Mouse (Mus musculus): ENCODE measurements around the gene Adcyap1.

DNA sequence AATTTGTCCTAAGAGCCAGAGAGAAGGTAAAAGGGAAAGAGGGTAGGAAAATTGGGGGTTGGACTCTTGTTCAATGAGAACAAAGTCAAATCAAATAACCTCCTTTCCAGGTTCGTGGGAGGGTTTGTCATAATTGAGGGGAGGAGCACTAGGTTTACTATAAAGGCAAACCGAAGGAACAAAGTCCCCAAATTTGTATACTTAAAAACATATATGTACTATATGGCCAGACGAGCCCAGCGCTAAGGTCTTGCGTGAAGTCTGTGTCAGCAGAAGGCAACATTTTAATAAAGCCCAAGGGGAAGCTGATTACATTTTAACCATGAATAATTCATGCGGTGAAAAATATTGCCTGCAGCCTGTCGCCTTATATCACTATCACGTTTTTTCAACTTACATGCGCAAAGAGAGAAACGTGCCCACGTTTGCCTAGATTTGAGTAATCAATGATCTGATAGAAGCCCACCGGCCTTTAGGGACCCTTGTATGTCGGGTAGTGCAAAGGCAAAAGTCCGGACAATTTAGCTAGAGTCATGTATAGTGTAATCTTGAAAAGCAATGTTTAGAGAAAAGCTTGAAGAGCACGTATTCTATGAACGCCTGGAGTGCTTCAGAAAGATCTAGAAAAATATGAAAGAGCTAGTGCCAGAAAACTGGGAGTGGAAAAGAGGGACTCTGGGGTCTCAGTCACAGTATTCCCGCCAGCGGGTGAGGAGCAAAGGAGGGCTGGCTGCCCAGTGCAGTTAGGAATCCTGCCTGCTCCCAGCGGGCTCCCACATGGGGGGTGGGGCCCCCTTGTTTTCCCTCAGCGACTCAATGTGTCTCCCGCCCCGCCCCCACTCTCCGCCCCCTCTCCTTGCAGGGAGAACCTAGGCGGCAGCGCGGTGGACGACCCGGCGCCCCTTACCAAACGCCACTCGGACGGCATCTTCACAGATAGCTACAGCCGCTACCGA, 4.5 kb downstream of the Adcyap1 start:
- TF ChIP-seq CTCF (IDR thresholded peaks at IDR 0.05; ENCODE audit: low read depth) (no peak), EP300 (optimal IDR thresholded peaks at IDR 0.05) (no peak)
